Mouse (Mus musculus): Measurements from ENCODE around the gene Cpn2.

Cpn2 gene

DNA sequence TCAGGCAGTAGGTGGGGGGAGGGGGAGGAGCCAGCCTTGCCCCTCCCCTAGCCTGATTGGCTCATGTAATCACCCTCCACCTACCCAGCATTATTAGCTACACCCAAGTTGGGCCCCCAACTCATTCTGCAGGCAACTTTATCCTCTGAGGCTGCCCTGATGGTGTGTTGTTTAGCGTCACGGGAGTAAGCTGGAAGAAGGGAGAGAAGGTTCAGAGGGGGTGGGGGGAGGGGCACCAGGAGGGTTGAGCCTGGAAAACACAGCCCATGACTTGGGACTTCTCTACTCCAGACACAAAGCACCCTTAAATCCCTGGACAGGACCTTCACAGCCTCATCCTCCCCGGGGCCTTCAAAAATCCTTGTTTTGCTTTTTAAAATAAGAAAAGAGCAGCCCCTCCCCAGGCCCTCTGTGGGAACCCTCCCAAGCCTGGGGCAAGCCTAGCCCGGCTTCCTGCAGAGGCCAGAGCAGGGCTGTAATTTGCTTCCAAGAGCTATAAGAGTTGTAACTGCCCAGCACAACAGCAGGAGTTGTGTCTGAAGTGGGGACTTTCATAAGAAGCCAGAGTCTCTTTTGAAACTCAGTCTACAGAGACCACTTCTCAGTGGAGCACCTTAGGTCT is 13.5 kb upstream of the Cpn2 start:
- no peak for DNase-seq (ENCODE audit: low read depth in 2 of 2, low spot score in 2 of 2)

DNA sequence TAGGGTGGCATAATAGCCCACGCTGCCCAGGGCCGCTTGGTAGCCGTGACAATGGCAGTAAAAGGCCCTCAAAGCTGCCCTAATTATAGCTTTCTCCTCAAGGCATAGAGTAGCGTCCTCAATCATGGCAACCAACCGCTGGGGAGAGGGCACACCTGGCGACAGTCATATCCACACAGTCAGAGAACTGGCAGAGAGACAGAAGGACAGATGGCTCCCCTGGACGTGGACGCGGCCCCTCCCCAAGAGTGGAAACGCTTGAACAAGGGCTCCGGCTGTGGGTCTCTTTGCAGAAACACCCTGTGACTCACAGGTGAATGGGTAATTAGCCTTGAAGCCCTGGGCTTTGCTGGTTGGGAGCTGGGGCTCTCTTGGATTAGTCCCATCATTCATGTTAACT is 11.1 kb upstream of the Cpn2 start:
- no peak for DNase-seq (ENCODE audit: low read depth in 2 of 2, low spot score in 2 of 2)

DNA sequence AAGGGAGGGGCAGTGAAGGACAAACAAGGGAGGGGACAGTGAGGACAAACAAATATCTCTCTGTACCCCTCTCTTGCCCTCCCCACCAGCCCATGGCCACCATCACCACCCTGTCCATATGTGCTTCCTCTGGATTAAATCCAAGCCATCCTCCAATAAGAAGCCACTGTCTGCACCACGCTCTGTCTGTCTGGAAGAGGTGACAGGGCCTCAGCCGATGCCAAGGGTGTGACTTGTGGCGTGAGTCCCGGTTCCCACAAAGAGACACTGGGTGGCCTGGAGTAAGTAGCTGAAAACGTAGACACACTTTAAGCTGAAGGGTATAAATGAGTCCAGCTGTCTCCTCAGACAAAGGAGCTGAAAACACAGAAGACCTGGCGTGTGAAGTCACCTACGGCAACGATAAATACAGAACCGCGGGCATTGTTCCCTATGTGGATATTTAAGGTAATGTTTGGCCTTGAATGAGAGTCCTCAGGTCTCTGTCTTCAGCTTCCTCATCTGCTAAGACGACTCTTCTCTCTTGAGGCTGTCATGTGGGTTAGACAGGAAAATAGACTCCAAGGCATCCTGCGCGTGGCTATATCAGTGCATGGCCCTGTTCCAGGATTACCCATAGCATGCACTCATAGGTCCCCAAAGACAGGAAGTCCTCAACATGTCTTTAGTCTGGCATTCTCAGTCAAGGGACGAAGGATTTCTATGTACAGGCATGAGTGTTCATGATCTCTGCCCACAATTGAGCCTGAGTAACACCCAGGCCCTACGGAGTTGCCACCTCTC is 8.4 kb upstream of the Cpn2 start:
- no peak for DNase-seq (ENCODE audit: low read depth in 2 of 2, low spot score in 2 of 2)

GRCm38 (mm10) chr16:30273065-30273464 is 5.8 kb upstream of the Cpn2 start:
- DNase-seq (ENCODE audit: low read depth in 2 of 2, low spot score in 2 of 2) = no peak

DNA sequence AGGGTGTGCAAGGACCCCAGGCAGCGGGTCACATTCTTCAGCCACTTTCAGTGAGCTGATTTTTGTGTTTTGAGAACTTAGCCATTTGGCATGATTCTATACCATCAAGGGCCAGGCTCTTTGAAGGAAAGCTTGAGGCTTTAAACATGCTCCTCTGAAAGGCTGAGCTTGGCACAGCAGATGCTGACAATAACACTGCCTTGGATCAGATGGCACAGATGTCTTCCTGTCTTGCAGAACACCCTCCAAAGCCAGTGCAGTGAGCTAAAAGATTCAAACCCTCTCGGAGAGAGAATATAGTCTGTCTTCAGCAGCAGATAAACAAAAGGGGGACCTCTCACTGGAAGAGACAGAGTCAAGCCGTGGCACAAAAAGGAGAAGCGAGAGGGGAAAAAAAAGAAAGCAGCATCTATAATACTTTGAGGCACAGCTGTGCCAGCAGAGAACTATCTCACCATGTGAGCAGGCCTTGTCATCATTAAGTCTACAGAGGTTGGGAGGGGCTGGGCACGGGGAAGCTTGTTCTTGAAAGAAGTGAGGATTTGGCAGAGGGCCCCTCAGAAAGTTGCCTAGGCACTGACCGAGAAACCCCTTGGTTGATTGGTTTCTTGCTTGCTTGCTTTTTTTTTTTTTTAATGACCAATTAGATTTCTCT is 4.8 kb upstream of the Cpn2 start:
- no peak for DNase-seq (ENCODE audit: low read depth in 2 of 2, low spot score in 2 of 2)

- no peak for DNase-seq (ENCODE audit: low read depth in 2 of 2, low spot score in 2 of 2)
Measured at GRCm38 (mm10) chr16:30271223-30271761, 4.0 kb upstream of the Cpn2 start.

DNA sequence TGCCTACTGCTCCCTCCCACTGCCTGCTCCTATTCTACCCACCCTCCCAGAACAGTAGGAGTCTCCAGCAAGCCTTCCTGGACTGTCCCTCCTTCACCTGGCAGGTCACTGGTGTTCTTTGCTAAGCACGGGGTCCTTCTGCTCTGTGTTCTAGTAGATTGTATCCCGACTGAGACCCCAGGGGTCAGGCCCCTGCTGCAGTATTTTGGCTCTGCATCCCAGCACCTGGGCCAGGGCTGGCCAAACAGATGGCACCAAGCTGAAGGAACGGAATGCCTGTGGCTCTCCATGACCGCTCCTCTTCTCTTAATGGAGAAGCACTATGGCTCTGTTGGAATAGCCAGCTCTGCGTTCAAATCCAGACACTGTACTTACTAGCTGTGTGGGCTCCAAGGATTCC is 738 bp downstream of the Cpn2 start:
- no peak for DNase-seq (ENCODE audit: low read depth in 2 of 2, low spot score in 2 of 2)

- no peak for DNase-seq (ENCODE audit: low read depth in 2 of 2, low spot score in 2 of 2)
Measured at GRCm38 (mm10) chr16:30265611-30266010, 1.7 kb downstream of the Cpn2 start.

GRCm38 (mm10) chr16:30263156-30263555 is 4.1 kb downstream of the Cpn2 start:
- no peak for DNase-seq (ENCODE audit: low read depth in 2 of 2, low spot score in 2 of 2)

GRCm38 (mm10) chr16:30262664-30263063 is 4.6 kb downstream of the Cpn2 start:
- peak; percentile 40 to 53 for DNase-seq (ENCODE audit: low read depth in 2 of 2, low spot score in 2 of 2)

DNA sequence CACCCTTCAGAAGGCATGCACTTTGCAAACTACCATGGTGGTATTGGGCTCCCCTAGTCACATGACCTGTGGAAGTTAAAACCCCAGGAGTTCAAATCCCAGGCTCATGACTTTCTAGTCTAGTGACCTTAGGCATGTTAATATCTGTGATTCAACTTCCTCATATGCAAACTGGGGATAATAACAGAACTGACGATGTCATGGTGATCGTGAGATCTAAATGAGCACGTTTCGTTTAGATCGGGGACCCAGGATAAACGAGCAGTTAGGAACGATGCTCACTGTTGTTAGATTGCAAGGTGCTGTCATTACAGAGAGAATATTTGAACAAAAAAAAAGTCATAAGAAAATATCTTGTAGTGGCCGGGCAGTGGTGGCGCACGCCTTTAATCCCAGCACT is 5.1 kb downstream of the Cpn2 start:
- DNase-seq (ENCODE audit: low read depth in 2 of 2, low spot score in 2 of 2) = no peak

- DNase-seq (ENCODE audit: low read depth in 2 of 2, low spot score in 2 of 2) = no peak
Measured at GRCm38 (mm10) chr16:30261341-30261740, 6.0 kb downstream of the Cpn2 start.

GRCm38 (mm10) chr16:30260012-30260635 is 7.2 kb downstream of the Cpn2 start:
- DNase-seq (ENCODE audit: low read depth in 2 of 2, low spot score in 2 of 2) = no peak

GRCm38 (mm10) chr16:30259444-30259843 is 7.9 kb downstream of the Cpn2 start:
- DNase-seq (ENCODE audit: low read depth in 2 of 2, low spot score in 2 of 2) = no peak

DNA sequence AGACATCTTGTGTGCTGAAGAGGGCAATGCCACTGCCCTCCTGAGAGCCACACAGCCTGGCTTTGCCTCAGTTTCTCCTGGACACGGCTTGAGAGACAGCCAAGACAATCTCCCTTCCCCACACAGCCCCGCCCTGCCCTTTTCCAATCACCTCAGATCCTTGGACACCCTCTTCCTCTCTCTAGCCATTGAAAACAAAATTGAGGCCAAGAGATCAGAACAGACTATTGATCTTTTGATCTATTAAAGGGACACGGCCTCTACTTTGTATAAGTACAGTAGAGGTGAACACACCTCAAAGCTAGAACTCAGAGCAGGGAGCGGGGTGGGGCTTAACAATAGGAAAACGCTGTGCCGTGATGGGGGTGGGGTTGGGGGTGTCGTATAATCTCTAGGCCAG is 8.9 kb downstream of the Cpn2 start:
- no peak for DNase-seq (ENCODE audit: low read depth in 2 of 2, low spot score in 2 of 2)

- DNase-seq (ENCODE audit: low read depth in 2 of 2, low spot score in 2 of 2) = no peak
Measured at GRCm38 (mm10) chr16:30257718-30258117, 9.6 kb downstream of the Cpn2 start.

GRCm38 (mm10) chr16:30255061-30255460 is 12.2 kb downstream of the Cpn2 start:
- DNase-seq (ENCODE audit: low read depth in 2 of 2, low spot score in 2 of 2) = no peak

- DNase-seq (ENCODE audit: low read depth in 2 of 2, low spot score in 2 of 2) = no peak
Measured at GRCm38 (mm10) chr16:30253900-30254299, 13.4 kb downstream of the Cpn2 start.

DNA sequence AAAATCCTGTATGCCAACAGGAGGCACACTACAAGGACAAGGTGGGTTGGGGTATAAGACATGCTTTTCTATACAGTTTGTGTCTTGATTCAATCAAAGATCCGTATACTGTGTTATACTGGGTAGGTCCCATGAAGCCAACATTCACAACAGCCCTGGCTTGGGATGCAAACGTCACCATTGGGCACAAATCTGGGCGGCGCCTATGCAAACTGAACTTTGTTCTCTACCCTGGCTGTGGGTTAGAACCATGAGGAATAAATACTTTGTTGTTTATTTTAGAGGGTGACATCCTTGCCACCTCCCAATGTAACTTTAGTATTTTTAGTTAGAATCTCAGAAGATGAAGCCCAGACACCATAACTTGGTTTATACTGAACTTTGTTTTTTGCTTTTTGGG is 13.9 kb downstream of the Cpn2 start:
- no peak for DNase-seq (ENCODE audit: low read depth in 2 of 2, low spot score in 2 of 2)

DNA sequence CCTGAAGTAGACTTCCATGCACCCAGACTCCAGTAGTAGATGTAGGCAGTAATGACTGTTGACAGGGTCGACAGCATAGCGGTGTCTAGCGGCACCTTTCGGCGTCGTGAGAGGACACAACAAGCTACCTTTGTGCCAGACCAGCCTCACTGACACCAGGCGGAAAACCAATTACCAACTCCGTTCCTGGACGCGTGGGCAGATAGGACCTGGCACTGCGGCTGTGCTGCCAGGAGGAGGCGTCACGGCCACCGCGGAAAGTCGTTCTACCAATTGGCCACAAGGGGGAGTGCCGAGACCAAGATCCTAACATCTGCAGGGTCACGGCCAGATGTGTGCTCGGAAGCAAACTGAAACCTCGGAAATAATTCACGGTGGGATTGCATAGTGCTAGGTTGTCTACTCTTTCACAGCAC is 15.3 kb downstream of the Cpn2 start:
- DNase-seq (ENCODE audit: low read depth in 2 of 2, low spot score in 2 of 2) = peak; percentile 88 to 89

DNA sequence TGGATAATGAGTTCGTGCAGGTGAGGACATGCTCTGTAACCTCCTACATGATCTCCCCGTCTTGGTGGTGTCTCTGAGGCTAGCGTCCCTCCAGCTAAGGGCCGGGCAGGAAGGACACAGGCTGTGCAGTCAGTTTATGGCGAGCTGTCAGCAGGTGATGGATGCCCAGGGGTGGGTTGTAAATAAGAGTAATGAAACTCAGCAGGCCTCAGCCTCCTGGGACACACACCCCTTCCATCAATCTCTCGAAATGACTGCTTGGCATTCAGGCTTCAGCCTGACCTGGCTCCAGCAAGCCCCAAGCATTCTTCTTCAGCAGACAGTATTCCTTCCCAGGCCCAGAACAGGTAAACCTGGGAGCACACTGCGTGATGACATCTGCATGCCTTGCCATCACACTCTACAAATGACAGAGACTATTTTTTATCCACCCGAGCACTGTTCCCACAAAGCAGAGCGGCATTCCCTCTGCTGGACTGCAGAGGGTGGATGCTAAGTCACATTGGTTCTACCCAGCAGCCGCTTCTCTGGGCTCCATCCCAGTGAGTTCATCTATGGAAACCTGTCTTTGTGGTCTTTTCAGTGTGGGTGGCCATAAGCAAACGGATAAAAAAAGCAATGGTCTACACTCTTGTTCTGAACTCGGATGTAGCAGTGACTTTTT is 23.1 kb downstream of the Cpn2 start:
- no peak for DNase-seq (ENCODE audit: low read depth in 2 of 2, low spot score in 2 of 2)

Data from CD8-positive naive resting alpha-beta T cell, adult 2 months (primary cell).